Mouse (Mus musculus) cerebellum, adult 2 months (tissue): ENCODE results near the gene Wdr46. TPM values are rescaled to one million over a fixed set of nuclear protein-coding genes. Genes with fewer than 3 reads are reported as not detected.
"Not testable (repeated sequence)": the region's sequence is repeated elsewhere in the genome, so short reads cannot be mapped to it uniquely, and the experiment has no call there.

Experiments used
- DNase-seq, 2 experiments: peaks; one replicate each; pipeline ENCODE4 v3.0.0; 2021
- H3K27ac ChIP-seq: fragments of 200-500 bp; 2 replicates; pipeline ENCODE4 v1.5.1; 2012; ENCODE audit warnings: low read length, control low read depth, inconsistent platforms; ENCODE audit not compliant: insufficient read depth
- H3K27me3 ChIP-seq: fragments of 200-500 bp; 2 replicates; pipeline ENCODE4 v1.6.1; 2012; ENCODE audit warnings: inconsistent platforms, mild to moderate bottlenecking, low read length, moderate library complexity; ENCODE audit not compliant: control insufficient read depth, insufficient read depth
- H3K4me1 ChIP-seq: fragments of 200-500 bp; 2 replicates; pipeline ENCODE4 v1.6.1; 2011; ENCODE audit warnings: low read length; ENCODE audit not compliant: control insufficient read depth, insufficient read depth
- H3K4me3 ChIP-seq: fragments of 200-500 bp; replicated peaks from 2 replicates; pipeline ENCODE3; 2011; ENCODE audit warnings: mild to moderate bottlenecking, low read depth, low read length, control low read depth; ENCODE audit not compliant: insufficient read depth
- CTCF ChIP-seq: fragments of 200-500 bp; IDR thresholded peaks from 2 replicates; pipeline ENCODE4 v1.5.1; 2011; ENCODE audit warnings: low read depth, mild to moderate bottlenecking, control low read depth, low read length, moderate library complexity, borderline replicate concordance; ENCODE audit not compliant: insufficient read depth
- POLR2A ChIP-seq: fragments of 200-500 bp; IDR thresholded peaks from 2 replicates; pipeline ENCODE4 v1.6.1; 2011; ENCODE audit warnings: low read length, control low read depth, borderline replicate concordance; ENCODE audit not compliant: insufficient read depth
- WGBS: fragments of 180-500 bp; shearing (Covaris S2); methylation state at CpG from one replicate; pipeline ENCODE4 v1.1.7; 2018; 5-methylcytosine and 5-hydroxymethylcytosine counted together
- polyA plus RNA-seq: library from polyadenylated mRNA; depleted of rRNA; stranded (reverse); fragments of >200 nt; gene quantifications from 2 replicates; pipeline ENCODE4 v1.2.3, GENCODE M21; 2012; rRNA removed

The Wdr46 gene
- 13.3 and 14.0 TPM in 2 replicates for polyA plus RNA-seq

DNA sequence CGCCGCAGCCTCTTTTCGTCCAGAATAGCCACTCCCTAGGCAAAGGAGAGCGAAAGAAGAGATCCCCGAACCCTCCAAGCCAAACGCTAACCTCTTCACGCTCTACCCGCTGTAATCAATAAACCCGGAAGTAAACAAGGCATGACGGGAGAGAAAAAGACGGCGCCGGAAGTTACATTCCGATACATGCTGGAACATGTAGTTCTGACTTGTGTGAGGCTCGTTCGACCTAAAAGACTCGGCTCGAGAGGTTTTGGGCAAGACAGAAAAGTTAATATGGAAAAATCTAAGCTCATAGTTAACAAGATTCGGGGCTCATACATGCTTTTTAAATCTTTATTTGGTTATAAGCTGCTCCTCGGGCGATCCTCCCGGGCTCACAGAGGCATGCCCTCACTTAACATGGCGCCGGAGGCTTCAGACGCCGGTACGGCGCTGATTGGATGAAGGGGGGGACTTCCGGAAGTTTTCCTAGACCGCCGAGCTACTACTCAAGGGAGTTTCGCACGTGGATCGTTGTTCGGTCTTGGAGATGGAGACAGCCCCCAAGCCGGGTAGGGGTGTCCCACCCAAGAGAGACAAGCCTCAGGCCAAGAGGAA, at the start of gene Wdr46, which contains the start of gene Pfdn6:
Gene Wdr46 (plus strand): TSS at position 455 of the 600 bp plus-strand sequence.
Gene Pfdn6 (minus strand): TSS at position 138 of the 600 bp plus-strand sequence.
- Histone ChIP-seq H3K4me3 (peak within 1 kb of the TSS; percentile 91), H3K27ac (peak within 1 kb of the TSS; percentile 59), H3K27me3 (no peaks in the 10 kb centered on the region), H3K4me1 (peaks cover 5% of the 10 kb centered on the region; the same call in 1 of the 2 replicates)
- peak; percentile 87 to 88 for DNase-seq
- peak; percentile 79; the same call in 1 of the 2 replicates for TF ChIP-seq POLR2A
- TF ChIP-seq CTCF: no peak
- WGBS: under 1% methylated on average over 36 of the region's 36 CpGs

DNA sequence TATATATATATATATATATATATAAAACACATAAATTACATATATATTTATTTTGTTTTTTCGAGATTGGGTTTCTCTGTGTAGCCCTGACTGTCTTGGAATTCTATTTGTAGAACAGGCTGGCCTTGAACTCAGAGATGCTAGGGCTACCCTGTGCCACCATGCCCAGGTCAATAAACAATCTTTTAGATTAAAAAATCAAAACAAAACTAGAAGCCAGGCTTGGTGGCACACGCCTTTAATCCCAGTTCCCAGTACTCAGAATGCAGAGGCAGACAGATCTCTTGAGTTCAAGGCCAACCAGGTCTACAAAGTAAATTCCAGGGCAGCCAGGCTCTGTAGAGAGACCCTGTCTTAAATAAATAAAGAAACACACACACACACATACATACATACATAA, 49.1 kb upstream of the Wdr46 start:
- no peak for DNase-seq
- no peaks in the 10 kb centered on the region for H3K4me1 ChIP-seq
- H3K4me3 ChIP-seq: no peak overlapping the region
- 60% methylated on average over 2 of the region's 2 CpGs for WGBS
- TF ChIP-seq POLR2A: no peak
- TF ChIP-seq CTCF: no peak
- no peaks in the 10 kb centered on the region for H3K27me3 ChIP-seq
- no peak overlapping the region for H3K27ac ChIP-seq

DNA sequence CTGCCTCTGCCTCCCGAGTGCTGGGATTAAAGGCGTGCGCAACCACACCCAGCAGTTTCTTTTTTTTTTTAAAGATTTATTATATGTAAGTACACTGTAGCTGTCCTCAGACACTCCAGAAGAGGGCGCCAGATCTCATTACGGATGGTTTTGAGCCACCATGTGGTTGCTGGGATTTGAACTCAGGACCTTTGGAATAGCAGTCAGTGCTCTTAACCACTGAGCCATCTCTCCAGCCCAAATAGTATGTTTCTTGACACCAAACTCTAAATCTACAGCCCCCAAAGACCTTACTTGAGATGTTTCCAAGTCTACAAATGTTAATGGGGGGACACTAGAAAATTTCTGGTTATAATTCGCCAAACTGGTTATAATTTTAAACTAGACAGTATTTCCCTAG, 48.6 kb upstream of the Wdr46 start:
- not testable (repeated sequence) for H3K27ac ChIP-seq
- WGBS: 62% methylated on average over 6 of the region's 6 CpGs

DNA sequence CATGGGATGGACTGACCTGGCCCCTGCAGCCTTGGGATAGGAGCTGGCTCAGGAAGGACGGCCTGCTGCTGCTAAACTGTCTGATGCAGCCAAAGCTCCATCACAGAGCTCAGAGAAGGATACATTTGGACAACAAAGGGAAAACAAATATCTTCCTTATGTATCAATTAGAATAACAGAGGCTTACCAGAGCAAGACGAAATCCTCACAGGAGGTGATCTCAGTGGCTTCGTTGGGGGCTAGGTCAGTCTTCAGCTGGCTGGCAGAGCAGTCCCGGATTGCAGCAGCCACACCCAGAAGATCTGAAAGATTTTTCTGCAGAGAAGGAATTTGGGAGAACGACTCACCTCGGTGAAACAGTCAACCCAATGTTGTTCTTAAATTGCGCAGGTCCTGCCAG, 48.0 kb upstream of the Wdr46 start:
- Histone ChIP-seq H3K27me3 (no peaks in the 10 kb centered on the region), H3K4me1 (no peaks in the 10 kb centered on the region), H3K27ac (no peak overlapping the region), H3K4me3 (no peak overlapping the region)
- no peak for TF ChIP-seq CTCF
- TF ChIP-seq POLR2A: no peak
- WGBS: 13% methylated on average over 7 of the region's 7 CpGs
- DNase-seq: no peak

More for the DNA sequence above, 48.6 kb upstream of the Wdr46 start:
- H3K4me1 ChIP-seq, DNase-seq, H3K4me3 ChIP-seq, H3K27me3 ChIP-seq: not testable (repeated sequence)

DNA sequence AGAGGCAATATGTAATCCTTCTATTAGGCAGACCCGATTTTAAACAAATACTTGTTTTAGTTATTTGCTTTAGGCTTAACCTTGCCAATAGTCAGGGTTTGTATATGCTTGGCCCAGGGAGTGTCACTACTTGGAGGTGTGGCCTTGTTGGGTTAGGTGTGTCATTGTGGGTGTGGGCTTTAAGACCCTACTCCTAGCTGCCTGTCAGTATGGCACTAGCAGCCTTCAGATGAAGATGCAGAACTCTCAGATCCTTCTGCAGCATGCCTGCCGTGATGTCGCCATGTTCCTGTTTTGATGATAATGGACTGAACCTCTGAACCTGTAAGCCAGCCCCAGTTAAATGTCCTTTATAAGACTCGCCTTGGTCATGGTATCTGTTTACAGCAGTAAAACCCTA, 47.4 kb upstream of the Wdr46 start:
- not testable (repeated sequence) for DNase-seq, H3K4me3 ChIP-seq, H3K27me3 ChIP-seq, H3K27ac ChIP-seq, H3K4me1 ChIP-seq
- WGBS: 83% methylated on average over 4 of the region's 4 CpGs

DNA sequence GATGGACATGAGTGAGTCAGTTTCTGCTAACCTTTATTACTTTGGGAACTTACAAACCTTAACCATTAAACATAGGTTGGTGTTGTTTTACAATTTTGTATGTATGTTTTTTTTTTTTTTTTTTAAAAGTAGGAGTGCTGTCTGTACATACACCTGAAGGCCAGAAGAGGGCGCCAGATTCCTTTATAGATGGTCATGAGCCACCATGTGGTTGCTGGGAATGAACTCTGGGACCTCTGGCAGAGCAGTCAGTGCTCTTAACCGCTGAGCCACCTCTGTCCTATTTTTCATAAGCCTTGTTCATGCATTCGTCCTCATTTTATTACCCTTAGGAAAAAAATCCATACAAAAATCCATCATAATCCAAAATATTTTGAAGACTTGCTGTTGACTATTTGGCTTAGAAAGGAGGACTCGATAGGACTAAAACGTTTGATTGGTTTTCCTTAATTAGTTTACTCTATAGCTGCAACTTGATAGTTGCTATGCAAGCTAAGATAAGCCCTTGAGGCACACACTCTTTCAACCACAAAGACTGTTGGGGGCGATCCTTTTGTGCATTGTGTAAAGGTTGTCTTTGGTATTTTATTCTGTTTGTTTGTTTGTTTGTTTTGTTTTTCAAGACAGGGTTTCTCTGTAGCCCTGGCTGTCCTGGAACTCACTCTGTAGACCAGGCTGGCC, 43.2 kb upstream of the Wdr46 start:
- 46% methylated on average over 6 of the region's 6 CpGs for WGBS
- no peaks in the 10 kb centered on the region for H3K27me3 ChIP-seq
- no peaks in the 10 kb centered on the region for H3K4me1 ChIP-seq
- DNase-seq: no peak
- H3K4me3 ChIP-seq: no peak overlapping the region
- no peak overlapping the region for H3K27ac ChIP-seq
- TF ChIP-seq POLR2A (no peak), CTCF (peak; percentile 60)

DNA sequence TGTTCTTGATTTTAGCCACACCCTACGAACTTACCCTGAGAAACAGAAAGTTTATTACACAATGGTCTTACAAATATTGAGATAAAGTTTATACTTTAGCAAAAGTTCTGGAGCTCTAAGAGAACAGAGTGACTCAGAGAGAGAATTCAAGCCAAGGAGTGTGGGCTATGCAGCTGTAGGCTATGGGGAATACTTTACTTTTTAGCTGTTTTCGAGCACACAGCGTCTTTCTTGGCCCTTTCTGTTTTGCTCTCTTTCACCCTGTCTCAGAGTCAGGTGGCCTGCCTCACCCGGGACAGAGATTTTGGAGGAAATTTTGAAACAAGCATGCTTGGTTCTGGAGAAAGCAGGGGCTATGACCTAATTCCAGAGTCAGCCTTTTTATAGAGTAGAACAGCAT, 42.3 kb upstream of the Wdr46 start:
- DNase-seq, H3K4me3 ChIP-seq, H3K4me1 ChIP-seq, H3K27me3 ChIP-seq, H3K27ac ChIP-seq: not testable (repeated sequence)
- 83% methylated on average over 4 of the region's 4 CpGs for WGBS

DNA sequence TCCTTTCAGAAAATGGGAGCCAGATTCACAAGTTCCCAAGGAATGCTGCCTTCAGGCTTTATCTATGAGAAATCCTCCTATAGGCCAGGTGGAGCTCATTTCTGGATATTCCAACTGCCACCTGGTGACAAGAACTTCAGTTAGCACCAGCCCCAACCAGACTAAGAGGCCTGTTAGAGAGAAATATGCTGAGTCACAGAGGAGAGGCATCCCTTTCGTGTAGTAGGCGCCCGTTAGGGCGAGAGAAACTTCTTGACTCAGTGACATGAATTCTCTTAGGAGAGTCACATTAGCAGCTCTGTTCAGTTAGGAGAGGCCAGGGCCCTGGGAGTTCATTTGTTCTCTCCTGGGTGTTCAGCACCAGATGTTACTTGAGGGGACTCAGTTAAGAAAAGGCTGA, 40.8 kb upstream of the Wdr46 start:
- WGBS: 71% methylated on average over 4 of the region's 4 CpGs
- no peak for TF ChIP-seq POLR2A
- TF ChIP-seq CTCF: no peak
- no peak overlapping the region for H3K4me3 ChIP-seq
- no peak for DNase-seq
- H3K27ac ChIP-seq: no peak overlapping the region
- H3K27me3 ChIP-seq: no peaks in the 10 kb centered on the region
- no peaks in the 10 kb centered on the region for H3K4me1 ChIP-seq
